Mouse (Mus musculus): ENCODE measurements around the gene Slc35a1. TPM values are rescaled to one million over a fixed set of nuclear protein-coding genes. Genes with fewer than 3 reads are reported as not detected.

Slc35a1 gene
- polyA plus RNA-seq, 1 experiment from 2014 or later = 57.0 TPM

DNA sequence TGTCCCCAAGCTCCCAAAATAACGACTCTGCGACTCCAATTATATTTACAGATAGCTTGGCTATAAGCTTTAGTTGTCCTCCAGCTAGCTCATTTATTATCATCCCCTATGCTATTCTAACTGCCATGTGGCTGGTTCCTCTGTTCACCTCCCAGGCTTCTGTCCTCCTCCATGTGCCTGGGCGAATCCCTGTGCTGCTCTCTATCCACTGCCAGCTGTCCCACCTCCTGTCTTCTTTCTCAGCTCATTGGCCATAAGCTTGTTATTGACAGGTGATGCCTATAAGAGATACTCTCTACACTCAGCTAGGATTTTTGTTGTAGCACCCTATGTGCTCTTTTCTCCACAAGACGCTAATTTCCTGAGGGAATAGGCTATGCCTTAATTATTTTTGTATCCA is 49.4 kb downstream of the Slc35a1 start:
- H3K9me3 ChIP-seq = no peaks in the 10 kb centered on the region
- 87% methylated on average over 4 of the region's 4 CpGs for WGBS

DNA sequence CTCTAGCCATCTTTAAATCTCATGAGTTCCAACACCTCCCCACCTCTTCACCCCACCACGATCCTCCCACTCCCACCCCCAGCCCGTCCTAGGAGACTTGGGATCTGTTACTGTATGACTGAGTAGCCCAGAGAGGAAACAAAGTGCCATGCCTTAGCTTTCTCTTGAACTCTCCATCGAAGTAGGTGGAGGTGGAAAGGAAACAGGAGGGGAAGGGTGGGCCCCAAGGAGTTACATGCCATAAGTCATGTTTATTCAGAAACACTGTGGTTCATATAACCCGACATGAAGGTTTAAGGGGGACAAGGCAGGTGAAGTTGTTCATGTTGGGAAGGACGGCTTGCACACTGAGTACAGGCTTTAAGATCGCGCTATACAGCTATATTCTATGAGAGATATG is 49.9 kb downstream of the Slc35a1 start:
- Histone ChIP-seq H3K27ac (no peak overlapping the region), H3K9me3 (no peaks in the 10 kb centered on the region), H3K36me3 (replicated peaks) (peaks cover 48% of the 10 kb centered on the region), H3K4me3 (no peak overlapping the region), H3K27me3 (ENCODE audit: poor library complexity, severe bottlenecking) (no peaks in the 10 kb centered on the region), H3K4me1 (no peaks in the 10 kb centered on the region)
- 95% methylated on average over 7 of the region's 7 CpGs for WGBS
- no peak for DNase-seq (ENCODE audit: extremely low spot score, low spot score)

More for the DNA sequence above, 49.4 kb downstream of the Slc35a1 start:
- H3K4me1 ChIP-seq = no peaks in the 10 kb centered on the region
- DNase-seq (ENCODE audit: extremely low spot score, low spot score) = no peak
- H3K36me3 ChIP-seq (replicated peaks) = peaks cover 48% of the 10 kb centered on the region
- no peak overlapping the region for H3K27ac ChIP-seq
- no peaks in the 10 kb centered on the region for H3K27me3 ChIP-seq (ENCODE audit: poor library complexity, severe bottlenecking)
- no peak overlapping the region for H3K4me3 ChIP-seq

DNA sequence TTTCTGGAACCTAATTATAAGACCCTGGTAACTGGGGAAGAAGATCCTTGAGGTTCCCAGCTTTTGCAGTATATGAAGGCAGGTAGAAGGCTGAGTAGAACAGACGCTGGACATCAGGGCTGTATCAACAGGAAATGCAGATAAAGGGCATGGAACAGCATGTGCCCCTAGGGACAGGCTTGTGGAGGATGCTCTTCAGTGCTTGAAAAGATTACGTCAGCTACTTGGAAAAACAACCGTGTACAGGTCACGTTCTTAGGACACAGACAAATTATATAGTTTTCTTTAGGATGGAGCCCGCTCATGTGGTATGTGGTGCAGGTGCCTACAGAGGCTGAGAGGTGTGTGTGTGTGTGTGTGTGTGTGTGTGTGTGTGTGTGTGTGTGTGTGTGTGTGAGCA is 51.2 kb downstream of the Slc35a1 start:
- no peaks in the 10 kb centered on the region for H3K27me3 ChIP-seq (ENCODE audit: poor library complexity, severe bottlenecking)
- H3K4me1 ChIP-seq = no peaks in the 10 kb centered on the region
- H3K27ac ChIP-seq = no peak overlapping the region
- no peak for DNase-seq (ENCODE audit: extremely low spot score, low spot score)
- 88% methylated on average over 5 of the region's 5 CpGs for WGBS
- H3K36me3 ChIP-seq (replicated peaks) = peaks cover 46% of the 10 kb centered on the region
- no peaks in the 10 kb centered on the region for H3K9me3 ChIP-seq
- H3K4me3 ChIP-seq = no peak overlapping the region

DNA sequence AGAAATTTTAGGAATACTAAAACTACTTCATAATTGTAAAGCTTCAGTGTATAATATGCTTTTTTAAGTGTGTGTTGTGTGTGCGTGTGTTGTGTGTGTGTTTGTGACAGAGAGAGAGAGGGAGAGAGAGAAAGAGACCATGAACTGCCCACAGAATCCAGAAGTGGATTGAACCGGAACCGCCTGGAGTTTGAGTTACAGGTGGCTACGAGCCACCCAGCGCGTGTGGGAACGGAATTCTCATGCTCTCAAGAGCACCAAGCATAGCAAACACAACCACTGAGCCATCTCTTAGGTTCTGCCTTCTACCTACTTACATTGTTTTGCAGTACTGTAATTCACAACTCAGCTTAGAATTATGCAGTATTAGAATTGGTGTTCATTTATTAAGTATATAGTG is 53.1 kb downstream of the Slc35a1 start:
- Histone ChIP-seq H3K36me3 (replicated peaks) (peaks cover 35% of the 10 kb centered on the region), H3K4me3 (no peak overlapping the region), H3K9me3 (no peaks in the 10 kb centered on the region), H3K27me3 (ENCODE audit: poor library complexity, severe bottlenecking) (no peaks in the 10 kb centered on the region), H3K27ac (no peak overlapping the region), H3K4me1 (no peaks in the 10 kb centered on the region)
- 98% methylated on average over 7 of the region's 7 CpGs for WGBS
- no peak for DNase-seq (ENCODE audit: extremely low spot score, low spot score)

DNA sequence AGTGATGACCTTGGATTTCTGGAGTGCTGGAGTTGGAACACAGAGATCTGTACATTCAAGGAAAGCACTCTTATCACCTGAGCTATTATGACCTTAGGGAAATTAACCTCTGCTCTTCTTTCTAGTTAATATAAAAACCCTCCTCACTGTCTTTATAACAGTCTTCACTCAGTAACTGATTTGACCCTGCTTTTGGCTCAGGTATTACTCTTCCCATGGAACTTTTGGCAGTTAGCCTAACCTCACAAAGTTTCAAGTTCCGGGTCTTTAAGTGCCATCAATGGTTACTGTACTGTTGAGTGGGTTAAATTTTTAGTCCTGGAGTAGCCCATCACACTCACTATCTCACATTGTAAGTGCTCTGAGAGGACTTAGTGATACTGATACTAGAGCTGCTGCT is 57.3 kb downstream of the Slc35a1 start:
- H3K27ac ChIP-seq = no peak overlapping the region
- no peak for DNase-seq (ENCODE audit: extremely low spot score, low spot score)
- H3K9me3 ChIP-seq = no peaks in the 10 kb centered on the region
- peaks cover 61% of the 10 kb centered on the region for H3K36me3 ChIP-seq (replicated peaks)
- no peaks in the 10 kb centered on the region for H3K27me3 ChIP-seq (ENCODE audit: poor library complexity, severe bottlenecking)
- WGBS = 90% methylated on average over 1 of the region's 1 CpGs
- no peaks in the 10 kb centered on the region for H3K4me1 ChIP-seq
- no peak overlapping the region for H3K4me3 ChIP-seq

DNA sequence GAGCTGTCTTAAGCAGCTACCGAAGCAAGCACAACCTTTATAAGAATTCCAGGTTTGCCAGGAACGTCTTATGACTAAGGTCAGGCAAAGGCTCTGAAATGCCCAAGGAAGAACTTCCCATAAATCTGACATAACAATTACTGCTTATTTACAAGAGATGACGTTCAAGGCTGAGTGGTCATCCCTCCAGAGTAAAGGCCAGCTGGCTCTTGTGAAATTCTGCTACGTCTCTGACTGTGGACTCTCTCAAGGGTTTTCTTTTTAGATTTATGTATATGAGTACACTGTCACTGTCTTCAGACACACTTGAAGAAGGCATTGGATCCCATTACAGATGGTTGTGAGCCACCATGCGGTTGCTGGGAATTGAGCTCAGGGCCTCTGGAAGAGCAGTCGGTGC is 60.8 kb downstream of the Slc35a1 start:
- Histone ChIP-seq H3K27me3 (ENCODE audit: poor library complexity, severe bottlenecking) (no peaks in the 10 kb centered on the region), H3K4me1 (no peaks in the 10 kb centered on the region), H3K36me3 (replicated peaks) (peaks cover 58% of the 10 kb centered on the region), H3K9me3 (no peaks in the 10 kb centered on the region), H3K4me3 (no peak overlapping the region), H3K27ac (no peak overlapping the region)
- no peak for DNase-seq (ENCODE audit: extremely low spot score, low spot score)
- WGBS = 91% methylated on average over 6 of the region's 6 CpGs

DNA sequence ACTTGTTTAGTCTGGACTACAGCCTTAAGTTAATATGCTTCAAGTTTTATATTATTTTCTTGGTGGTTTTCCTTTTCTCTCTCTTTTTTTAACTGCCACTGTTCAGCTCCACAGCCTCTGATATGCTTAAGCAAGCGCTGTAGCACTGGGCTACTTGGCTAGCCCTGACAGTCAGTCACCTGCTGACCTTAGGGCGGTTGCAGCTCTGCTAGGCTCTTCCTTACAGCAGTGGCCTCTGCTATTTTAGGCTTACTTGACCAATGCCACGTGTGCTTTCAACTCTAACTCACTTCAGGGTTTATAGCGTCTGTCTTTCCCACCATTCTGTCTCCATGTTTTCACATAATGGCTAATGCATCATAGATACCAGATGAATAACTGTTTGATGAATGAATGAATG is 61.7 kb downstream of the Slc35a1 start:
- Histone ChIP-seq H3K9me3 (no peaks in the 10 kb centered on the region), H3K27me3 (ENCODE audit: poor library complexity, severe bottlenecking) (no peaks in the 10 kb centered on the region), H3K36me3 (replicated peaks) (peaks cover 51% of the 10 kb centered on the region), H3K4me1 (no peaks in the 10 kb centered on the region), H3K4me3 (no peak overlapping the region), H3K27ac (no peak overlapping the region)
- 87% methylated on average over 4 of the region's 4 CpGs for whole genome bisulfite sequencing
- no peak for DNase-seq (ENCODE audit: extremely low spot score, low spot score)

DNA sequence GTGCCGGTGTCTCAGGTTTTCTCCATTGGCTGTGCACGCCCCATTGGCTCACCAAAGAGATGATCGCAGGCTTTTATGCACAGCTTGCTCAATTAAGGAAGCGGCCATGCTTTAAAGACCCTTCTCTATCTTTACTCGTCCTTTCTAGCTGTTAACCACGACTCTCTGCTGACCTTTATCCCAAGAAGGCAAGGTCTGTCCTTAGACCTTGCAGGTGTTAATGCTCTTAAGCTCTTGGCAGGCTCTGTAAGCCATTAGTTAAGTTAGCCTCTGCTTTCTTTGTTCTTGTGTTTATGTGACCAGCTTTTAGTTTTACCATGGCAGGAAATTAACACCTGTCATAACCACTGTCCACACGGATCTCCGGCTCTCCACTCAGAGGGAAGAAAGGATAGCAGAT is 71.1 kb downstream of the Slc35a1 start:
- peak overlapping the region; percentile 94 for H3K27ac ChIP-seq
- WGBS = 59% methylated on average over 8 of the region's 8 CpGs
- H3K4me1 ChIP-seq = peaks cover 26% of the 10 kb centered on the region
- H3K36me3 ChIP-seq (replicated peaks) = 0 out of 2 replicates have a peak, but pooled peaks cover 6% of the 10 kb centered on the region
- peak overlapping the region; percentile 82 for H3K4me3 ChIP-seq
- no peaks in the 10 kb centered on the region for H3K27me3 ChIP-seq (ENCODE audit: poor library complexity, severe bottlenecking)
- no peaks in the 10 kb centered on the region for H3K9me3 ChIP-seq
- no peak for DNase-seq (ENCODE audit: extremely low spot score, low spot score)

DNA sequence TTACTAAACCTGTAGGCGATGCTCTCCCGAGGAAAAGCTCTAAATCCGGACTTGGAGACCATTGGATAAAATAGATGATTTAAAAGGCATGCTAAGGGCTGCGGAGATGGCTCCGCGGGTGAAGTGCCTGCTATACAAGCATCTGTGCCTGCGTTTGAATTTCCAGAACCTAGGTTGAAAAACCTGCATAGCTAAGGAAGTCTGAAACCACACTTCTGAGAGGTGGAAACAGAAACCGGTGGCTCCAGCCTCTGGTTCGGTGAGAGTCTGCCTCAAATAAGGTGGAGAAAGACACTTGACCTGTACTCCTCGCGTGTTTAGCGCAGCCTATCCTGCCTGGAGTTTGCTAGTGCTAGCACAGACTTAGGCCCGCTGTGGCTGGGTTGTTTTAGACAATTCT is 71.9 kb downstream of the Slc35a1 start:
- Histone ChIP-seq H3K27me3 (ENCODE audit: poor library complexity, severe bottlenecking) (no peaks in the 10 kb centered on the region), H3K4me3 (peak overlapping the region; percentile 82), H3K9me3 (no peaks in the 10 kb centered on the region), H3K4me1 (peaks cover 26% of the 10 kb centered on the region), H3K36me3 (replicated peaks) (peaks cover 12% of the 10 kb centered on the region), H3K27ac (peak overlapping the region; percentile 94)
- no peak for DNase-seq (ENCODE audit: extremely low spot score, low spot score)
- WGBS = 3% methylated on average over 13 of the region's 13 CpGs

DNA sequence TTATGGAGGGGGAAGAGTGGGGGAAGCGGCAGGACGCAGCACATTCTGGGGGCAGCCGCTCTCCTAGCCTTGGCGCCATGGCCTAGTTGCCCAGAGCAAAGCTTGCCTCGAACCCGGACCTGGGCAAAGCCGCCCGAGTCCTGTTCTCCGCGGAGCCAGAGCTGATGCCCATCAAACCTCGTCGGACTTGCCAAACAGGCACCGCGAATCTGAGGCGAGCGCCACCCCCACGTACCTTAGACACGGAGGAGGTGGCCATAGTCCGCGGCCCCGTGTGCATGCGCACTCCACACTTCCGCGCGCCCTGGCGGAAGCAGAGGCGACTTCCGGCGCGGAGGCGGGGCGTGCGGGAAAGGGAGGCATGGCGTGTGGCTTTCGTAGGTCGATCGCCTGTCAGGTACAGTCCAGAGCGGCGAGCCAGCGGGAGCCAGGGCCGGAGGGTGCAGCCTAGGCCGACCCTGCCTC is 72.6 kb downstream of the Slc35a1 start, which contains the start of the genes Orc3 and Rars2:
Orc3 (minus strand) TSS at position 315 of the 465 bp plus-strand sequence.
Rars2 (plus strand) TSS at position 328 of the 465 bp plus-strand sequence.
- under 1% methylated on average over 42 of the region's 42 CpGs for WGBS
- peak; percentile 85 for DNase-seq (ENCODE audit: extremely low spot score, low spot score)
- H3K27ac ChIP-seq = peak within 1 kb of the TSS; percentile 94
- peaks cover 13% of the 10 kb centered on the region for H3K36me3 ChIP-seq (replicated peaks)
- H3K4me1 ChIP-seq = peaks cover 26% of the 10 kb centered on the region
- peak within 1 kb of the TSS; percentile 82 for H3K4me3 ChIP-seq
- H3K27me3 ChIP-seq (ENCODE audit: poor library complexity, severe bottlenecking) = no peaks in the 10 kb centered on the region
- H3K9me3 ChIP-seq = no peaks in the 10 kb centered on the region

DNA sequence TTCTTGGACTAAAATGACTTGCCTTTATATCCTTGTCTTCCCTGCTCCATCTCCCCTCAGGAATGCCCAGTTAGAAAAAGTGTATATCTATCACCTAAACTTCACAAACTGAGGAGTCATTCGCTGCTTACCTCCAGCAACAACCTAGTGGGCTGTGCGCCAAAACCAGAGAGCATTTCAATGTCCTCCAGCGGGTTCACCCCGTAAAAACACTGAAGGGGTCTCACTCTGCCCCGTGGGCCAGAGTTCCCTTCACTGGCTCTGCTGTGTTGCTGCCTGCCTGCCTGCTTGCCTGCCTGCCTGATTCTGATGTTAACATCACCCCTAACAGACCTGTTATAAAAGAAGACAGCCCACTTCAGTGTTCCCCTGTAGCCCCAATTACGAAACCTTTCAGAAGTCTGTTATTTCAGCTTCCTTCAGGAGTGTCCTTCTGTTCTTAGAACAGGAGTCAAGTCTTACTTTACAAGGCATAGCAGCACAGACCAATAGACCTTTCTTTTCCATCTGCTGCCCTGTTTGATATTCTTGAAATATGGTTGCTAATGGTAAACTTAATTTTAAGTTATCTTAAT is 73.6 kb downstream of the Slc35a1 start:
- Histone ChIP-seq H3K36me3 (replicated peaks) (peaks cover 23% of the 10 kb centered on the region), H3K27ac (peak overlapping the region; percentile 94; the same call in 1 of the 2 replicates)

More for the DNA sequence above, 73.6 kb downstream of the Slc35a1 start:
- H3K4me1 ChIP-seq = peaks cover 26% of the 10 kb centered on the region
- no peaks in the 10 kb centered on the region for H3K27me3 ChIP-seq (ENCODE audit: poor library complexity, severe bottlenecking)
- H3K4me3 ChIP-seq = peak overlapping the region; percentile 82
- H3K9me3 ChIP-seq = no peaks in the 10 kb centered on the region
- no peak for DNase-seq (ENCODE audit: extremely low spot score, low spot score)
- WGBS = 80% methylated on average over 6 of the region's 6 CpGs
